Mouse (Mus musculus) embryonic facial prominence, embryonic 12.5 days (tissue): ENCODE data around the gene Pde4c. TPM values are rescaled to one million over a fixed set of nuclear protein-coding genes. Genes with fewer than 3 reads are reported as not detected.
A peak's percentile ranks its signal among the peaks of the same experiment; 100 is the strongest.

ENCODE experiments used
- ATAC-seq: fragments of 200-750 bp; cut with Nextera tagmentation; 2 replicates; pipeline ENCODE4 v1.8.0; 2017; ENCODE audit not compliant: insufficient number of reproducible peaks, insufficient read depth, low FRiP score, low TSS enrichment
- H3K27ac ChIP-seq: fragments of 300-500 bp; sonication (generic); 2 replicates; pipeline ENCODE4 v1.5.1; 2016; ENCODE audit warnings: mild to moderate bottlenecking
- H3K27me3 ChIP-seq: fragments of 300-500 bp; sonication (generic); 2 replicates; pipeline ENCODE4 v1.6.1; 2016; ENCODE audit warnings: mild to moderate bottlenecking, moderate library complexity
- H3K36me3 ChIP-seq: fragments of 300-500 bp; sonication (generic); 2 replicates; pipeline ENCODE4 v1.6.1; 2016; ENCODE audit warnings: mild to moderate bottlenecking
- H3K4me1 ChIP-seq: fragments of 300-500 bp; sonication (generic); 2 replicates; pipeline ENCODE4 v1.6.1; 2016
- H3K4me2 ChIP-seq: fragments of 300-500 bp; sonication (generic); replicated peaks from 2 replicates; pipeline ENCODE4 v1.6.1; 2016; ENCODE audit warnings: mild to moderate bottlenecking, moderate library complexity
- H3K4me3 ChIP-seq: fragments of 300-500 bp; sonication (generic); 2 replicates; pipeline ENCODE4 v1.5.1; 2016; ENCODE audit warnings: mild to moderate bottlenecking
- H3K9ac ChIP-seq: fragments of 300-500 bp; sonication (generic); 2 replicates; pipeline ENCODE4 v1.6.1; 2016; ENCODE audit warnings: mild to moderate bottlenecking, moderate library complexity
- H3K9me3 ChIP-seq: fragments of 300-500 bp; sonication (generic); 2 replicates; pipeline ENCODE4 v1.6.1; 2016; ENCODE audit warnings: mild to moderate bottlenecking, moderate library complexity
- WGBS: fragments of 180-500 bp; shearing (Covaris S2); methylation state at CpG from one replicate; pipeline ENCODE4 v1.1.7; 2016; 5-methylcytosine and 5-hydroxymethylcytosine counted together
- polyA plus RNA-seq: library from polyadenylated mRNA; unstranded; fragments of >200 nt; fragmentation: Nextera tagmentation; extraction: Ambion mirVana; gene quantifications from 2 replicates; pipeline ENCODE4 v1.2.1, GENCODE M21; 2016

The Pde4c gene
- polyA plus RNA-seq, 1 experiment from 2014 or later = 0.29 TPM

GRCm38 (mm10) chr8:70746676-70747075 lies 23.2 kb downstream of the Pde4c start:
- Histone ChIP-seq H3K4me3 (no peak overlapping the region), H3K9ac (no peak overlapping the region), H3K4me1 (peaks cover 15% of the 10 kb centered on the region), H3K27ac (no peak overlapping the region), H3K36me3 (no peaks in the 10 kb centered on the region), H3K9me3 (no peaks in the 10 kb centered on the region), H3K27me3 (peaks cover 78% of the 10 kb centered on the region), H3K4me2 (no peak overlapping the region)
- no peak for ATAC-seq
- WGBS = 62% methylated on average over 9 of the region's 9 CpGs

- WGBS = 84% methylated on average over 18 of the region's 18 CpGs
- Histone ChIP-seq H3K4me1 (peaks cover 13% of the 10 kb centered on the region), H3K36me3 (no peaks in the 10 kb centered on the region), H3K27ac (no peak overlapping the region), H3K27me3 (peaks cover 71% of the 10 kb centered on the region), H3K4me2 (no peak overlapping the region), H3K4me3 (no peak overlapping the region), H3K9ac (no peak overlapping the region), H3K9me3 (no peaks in the 10 kb centered on the region)
- no peak for ATAC-seq
Measured at GRCm38 (mm10) chr8:70747211-70747890, 23.8 kb downstream of the Pde4c start.

GRCm38 (mm10) chr8:70748246-70749096 lies 25.0 kb downstream of the Pde4c start:
- H3K27ac ChIP-seq = no peak overlapping the region
- 88% methylated on average over 23 of the region's 23 CpGs for WGBS
- H3K4me2 ChIP-seq = no peak overlapping the region
- no peaks in the 10 kb centered on the region for H3K36me3 ChIP-seq
- no peaks in the 10 kb centered on the region for H3K9me3 ChIP-seq
- H3K9ac ChIP-seq = no peak overlapping the region
- peaks cover 16% of the 10 kb centered on the region for H3K4me1 ChIP-seq
- no peak for ATAC-seq
- H3K27me3 ChIP-seq = peaks cover 60% of the 10 kb centered on the region
- H3K4me3 ChIP-seq = no peak overlapping the region

- Histone ChIP-seq H3K27me3 (peaks cover 53% of the 10 kb centered on the region), H3K4me3 (no peak overlapping the region), H3K36me3 (no peaks in the 10 kb centered on the region), H3K27ac (no peak overlapping the region), H3K9ac (no peak overlapping the region), H3K4me1 (peaks cover 10% of the 10 kb centered on the region), H3K4me2 (no peak overlapping the region), H3K9me3 (no peaks in the 10 kb centered on the region)
- WGBS = 80% methylated on average over 19 of the region's 19 CpGs
- no peak for ATAC-seq
Measured at GRCm38 (mm10) chr8:70749097-70749674, 25.7 kb downstream of the Pde4c start.

GRCm38 (mm10) chr8:70750128-70750680 lies 26.7 kb downstream of the Pde4c start:
- Histone ChIP-seq H3K4me1 (peaks cover 13% of the 10 kb centered on the region), H3K9ac (no peak overlapping the region), H3K27ac (no peak overlapping the region), H3K4me2 (no peak overlapping the region), H3K27me3 (peaks cover 43% of the 10 kb centered on the region), H3K36me3 (no peaks in the 10 kb centered on the region), H3K4me3 (no peak overlapping the region), H3K9me3 (no peaks in the 10 kb centered on the region)
- ATAC-seq = no peak
- WGBS = 78% methylated on average over 13 of the region's 13 CpGs

- Histone ChIP-seq H3K27ac (peak overlapping the region; percentile 51; the same call in 1 of the 2 replicates), H3K4me1 (peaks cover 21% of the 10 kb centered on the region), H3K4me3 (no peak overlapping the region), H3K9ac (no peak overlapping the region), H3K4me2 (no peak overlapping the region), H3K27me3 (peaks cover 23% of the 10 kb centered on the region), H3K36me3 (0 out of 2 replicates have a peak, but pooled peaks cover 11% of the 10 kb centered on the region), H3K9me3 (no peaks in the 10 kb centered on the region)
- ATAC-seq = no peak
- 18% methylated on average over 11 of the region's 11 CpGs for WGBS
Measured at GRCm38 (mm10) chr8:70752000-70752764, 28.7 kb downstream of the Pde4c start.

GRCm38 (mm10) chr8:70753151-70753550 lies 29.6 kb downstream of the Pde4c start:
- H3K9me3 ChIP-seq = no peaks in the 10 kb centered on the region
- H3K9ac ChIP-seq = no peak overlapping the region
- no peak for ATAC-seq
- peak overlapping the region; percentile 51; the same call in 1 of the 2 replicates for H3K27ac ChIP-seq
- H3K27me3 ChIP-seq = peaks cover 14% of the 10 kb centered on the region
- H3K36me3 ChIP-seq = peaks cover 17% of the 10 kb centered on the region; the same call in 1 of the 2 replicates
- 19% methylated on average over 21 of the region's 21 CpGs for WGBS
- H3K4me2 ChIP-seq = peak overlapping the region; percentile 30
- H3K4me3 ChIP-seq = no peak overlapping the region
- H3K4me1 ChIP-seq = peaks cover 21% of the 10 kb centered on the region

GRCm38 (mm10) chr8:70754043-70754870 lies 30.7 kb downstream of the Pde4c start, which contains the start of gene Rab3a:
Gene Rab3a (plus strand): TSS chr8:70754679.
- Histone ChIP-seq H3K27me3 (peaks cover 3% of the 10 kb centered on the region; the same call in 1 of the 2 replicates), H3K9me3 (no peaks in the 10 kb centered on the region), H3K4me2 (peak within 1 kb of the TSS; percentile 97), H3K4me3 (peak within 1 kb of the TSS; percentile 57), H3K4me1 (peaks cover 25% of the 10 kb centered on the region), H3K9ac (peak within 1 kb of the TSS; percentile 72), H3K27ac (peak within 1 kb of the TSS; percentile 66), H3K36me3 (peaks cover 22% of the 10 kb centered on the region; the same call in 1 of the 2 replicates)
- 8% methylated on average over 36 of the region's 37 CpGs for WGBS
- peak; percentile 98 for ATAC-seq

GRCm38 (mm10) chr8:70754871-70755660 lies 31.5 kb downstream of the Pde4c start:
- H3K4me2 ChIP-seq = peak overlapping the region; percentile 97
- peaks cover 31% of the 10 kb centered on the region for H3K4me1 ChIP-seq
- H3K9me3 ChIP-seq = no peaks in the 10 kb centered on the region
- H3K27me3 ChIP-seq = no peaks in the 10 kb centered on the region; the same call in 1 of the 2 replicates
- peak; percentile 13 for ATAC-seq
- WGBS = 17% methylated on average over 50 of the region's 50 CpGs
- peak overlapping the region; percentile 66 for H3K27ac ChIP-seq
- peaks cover 22% of the 10 kb centered on the region; the same call in 1 of the 2 replicates for H3K36me3 ChIP-seq
- peak overlapping the region; percentile 57 for H3K4me3 ChIP-seq
- H3K9ac ChIP-seq = peak overlapping the region; percentile 72
